Mouse (Mus musculus) myocyte (in vitro differentiated cells): ENCODE measurements at regions not wholly inside any gene's neighbourhood (a gene's known extent, or its start where the extent isn't known, plus 50 kb on each side); places are given as distances from the start of the nearest gene placed in this dataset.

Source experiments
- H3K27me3 ChIP-seq: one replicate; pipeline ENCODE4 v1.6.1; 2011; ENCODE audit not compliant: control insufficient read depth, insufficient read depth, insufficient read length
- H3K36me3 ChIP-seq: one replicate; pipeline ENCODE4 v1.6.1; 2011; ENCODE audit not compliant: control insufficient read depth, insufficient read depth
- H3K4me2 ChIP-seq: one replicate; pipeline ENCODE4 v1.6.1; 2011; ENCODE audit warnings: low read depth, control low read depth
- H3K4me3 ChIP-seq: one replicate; pipeline ENCODE4 v1.5.1; 2011; ENCODE audit warnings: mild to moderate bottlenecking, control low read depth, moderate library complexity
- H3K79me2 ChIP-seq: one replicate; pipeline ENCODE4 v1.6.1; 2011; ENCODE audit not compliant: control insufficient read depth, insufficient read depth
- H3ac ChIP-seq: one replicate; pipeline ENCODE4 v1.6.1; 2011; ENCODE audit not compliant: control insufficient read depth, insufficient read length
- CEBPB ChIP-seq: IDR thresholded peaks from 2 replicates; pipeline ENCODE4 v1.6.1; 2011; ENCODE audit warnings: mild to moderate bottlenecking, moderate library complexity; ENCODE audit not compliant: poor library complexity, insufficient read depth, severe bottlenecking
- E2F4 ChIP-seq: IDR thresholded peaks from one replicate; pipeline ENCODE4 v1.6.1; 2011; ENCODE audit warnings: mild to moderate bottlenecking, control low read depth, moderate library complexity; ENCODE audit not compliant: insufficient read depth
- MAX ChIP-seq: IDR thresholded peaks from one replicate; pipeline ENCODE4 v1.6.1; 2011; ENCODE audit warnings: low read depth, mild to moderate bottlenecking, control low read depth
- MYOD1 ChIP-seq, 3 experiments: IDR thresholded peaks; one replicate each; pipeline ENCODE4 v1.6.1; 2011; ENCODE audit warnings: control low read depth in 2 of 3, low read depth in 2 of 3, mild to moderate bottlenecking in 2 of 3, moderate library complexity in 1 of 3; ENCODE audit not compliant: insufficient read length in 2 of 3, control insufficient read depth in 1 of 3
- MYOG ChIP-seq, 3 experiments: IDR thresholded peaks; one replicate each; pipeline ENCODE4 v1.6.1; 2011; ENCODE audit warnings: control low read depth in 2 of 3, low read depth in 2 of 3, mild to moderate bottlenecking in 2 of 3; ENCODE audit not compliant: insufficient read length in 2 of 3, control insufficient read depth in 1 of 3, insufficient read depth in 1 of 3
- POLR2A ChIP-seq: IDR thresholded peaks from one replicate; pipeline ENCODE4 v1.6.1; 2011; ENCODE audit warnings: low read depth, mild to moderate bottlenecking, control low read depth, moderate library complexity; ENCODE audit not compliant: insufficient read length
- POLR2AphosphoS2 ChIP-seq: IDR thresholded peaks from one replicate; pipeline ENCODE4 v1.6.1; 2011; ENCODE audit warnings: low read depth, control low read depth; ENCODE audit not compliant: insufficient read length
- REST ChIP-seq: IDR thresholded peaks from one replicate; pipeline ENCODE4 v1.6.1; 2011; ENCODE audit warnings: mild to moderate bottlenecking, control low read depth, moderate library complexity; ENCODE audit not compliant: insufficient read depth, insufficient read length
- SRF ChIP-seq: IDR thresholded peaks from one replicate; pipeline ENCODE4 v1.6.1; 2011; ENCODE audit warnings: low read depth; ENCODE audit not compliant: control insufficient read depth, insufficient read length
- TCF12 ChIP-seq: IDR thresholded peaks from one replicate; pipeline ENCODE4 v1.6.1; 2011; ENCODE audit warnings: mild to moderate bottlenecking, control low read depth; ENCODE audit not compliant: poor library complexity, insufficient read depth, severe bottlenecking
- TCF3 ChIP-seq: IDR thresholded peaks from one replicate; pipeline ENCODE4 v1.6.1; 2011; ENCODE audit warnings: low read depth, control low read depth; ENCODE audit not compliant: insufficient read length
- USF1 ChIP-seq: IDR thresholded peaks from one replicate; pipeline ENCODE4 v1.6.1; 2011; ENCODE audit warnings: low read depth, mild to moderate bottlenecking, control low read depth, moderate library complexity

DNA sequence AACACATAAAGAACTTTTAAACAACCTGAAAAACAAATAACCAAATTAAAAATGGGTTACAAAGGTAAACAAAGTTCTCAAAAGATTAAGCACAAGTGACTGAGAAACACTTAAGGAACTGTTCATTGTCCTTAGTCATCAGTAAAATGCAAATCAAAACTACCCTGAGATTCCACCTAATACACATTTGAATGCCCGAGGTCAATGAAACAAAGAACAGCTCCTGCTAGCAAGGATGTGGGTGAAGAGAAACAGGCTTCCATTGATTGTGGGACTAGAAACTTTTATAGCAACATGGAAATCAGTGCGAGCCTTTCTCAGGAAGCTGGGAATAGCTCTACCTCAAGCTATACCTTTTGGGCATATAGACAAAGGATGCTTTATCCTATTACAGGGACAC, 184.7 kb upstream of the Tars start:
- no peak overlapping the region for H3ac ChIP-seq
- H3K36me3 ChIP-seq = no peaks in the 10 kb centered on the region
- no peak overlapping the region for H3K4me3 ChIP-seq
- TF ChIP-seq MYOD1 (IDR thresholded peaks at IDR 0.05; ENCODE audit: control insufficient read depth in 1 of 3, insufficient read length in 2 of 3, low read depth in 2 of 3) = no peak
- no peak for TF ChIP-seq MAX
- no peak for TF ChIP-seq USF1
- no peaks in the 10 kb centered on the region for H3K79me2 ChIP-seq
- no peaks in the 10 kb centered on the region for H3K27me3 ChIP-seq
- H3K4me2 ChIP-seq = no peak overlapping the region

DNA sequence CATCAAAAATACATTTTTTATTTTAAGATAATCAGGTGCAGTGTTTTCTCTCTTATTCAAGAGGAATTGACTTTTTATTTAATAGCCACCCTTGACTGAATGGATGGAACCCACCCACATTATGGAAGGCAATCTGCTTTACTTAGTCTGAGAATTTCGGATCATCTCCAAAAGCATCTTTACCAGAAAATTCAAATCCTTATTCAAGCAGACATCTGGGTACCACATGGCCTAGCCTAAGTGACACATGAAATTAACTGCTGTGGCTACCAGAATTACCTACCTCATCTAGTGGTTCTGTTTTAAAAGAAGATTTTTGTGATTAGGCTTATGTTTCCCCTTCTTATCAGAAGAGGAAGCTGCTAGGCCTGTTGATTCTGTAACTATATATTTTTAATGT, 178.9 kb upstream of the Tars start:
- H3K27me3 ChIP-seq = no peaks in the 10 kb centered on the region
- TF ChIP-seq MAX (no peak), REST (no peak), MYOD1 (IDR thresholded peaks at IDR 0.05; ENCODE audit: control insufficient read depth in 1 of 3, insufficient read length in 2 of 3, low read depth in 2 of 3) (no peak), CEBPB (no peak)
- no peak overlapping the region for H3K4me2 ChIP-seq
- no peaks in the 10 kb centered on the region for H3K79me2 ChIP-seq
- no peak overlapping the region for H3ac ChIP-seq
- H3K4me3 ChIP-seq = no peak overlapping the region
- no peaks in the 10 kb centered on the region for H3K36me3 ChIP-seq

DNA sequence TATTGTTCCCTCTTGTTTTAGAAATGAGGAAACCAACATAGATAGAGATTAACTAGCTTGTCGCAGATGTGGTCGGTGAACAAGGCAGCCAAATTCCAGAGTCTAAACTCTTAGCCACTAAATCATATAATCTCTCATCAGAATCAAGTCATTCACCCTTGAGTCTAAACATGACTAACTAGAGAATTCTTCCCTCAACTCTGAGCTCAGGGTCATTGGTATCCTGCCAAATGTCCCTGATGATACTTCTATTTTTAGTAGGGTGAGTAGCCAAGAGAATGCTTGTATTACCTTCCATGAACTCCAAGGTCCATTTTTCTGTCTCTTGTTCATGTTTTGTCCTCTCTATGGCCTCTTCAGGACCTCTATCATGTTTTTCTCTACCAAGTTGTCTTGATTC, 174.9 kb upstream of the Tars start:
- Histone ChIP-seq H3K4me2 (peak overlapping the region; percentile 35), H3K36me3 (no peaks in the 10 kb centered on the region), H3K79me2 (no peaks in the 10 kb centered on the region), H3K27me3 (no peaks in the 10 kb centered on the region), H3K4me3 (no peak overlapping the region), H3ac (no peak overlapping the region)
- no peak for TF ChIP-seq TCF12
- TF ChIP-seq CEBPB = no peak
- TF ChIP-seq E2F4 = no peak
- TF ChIP-seq REST = no peak
- no peak for TF ChIP-seq TCF3
- TF ChIP-seq MYOG (IDR thresholded peaks at IDR 0.05; ENCODE audit: control insufficient read depth in 1 of 3, insufficient read depth in 1 of 3, insufficient read length in 2 of 3, low read depth in 2 of 3) = no peak

DNA sequence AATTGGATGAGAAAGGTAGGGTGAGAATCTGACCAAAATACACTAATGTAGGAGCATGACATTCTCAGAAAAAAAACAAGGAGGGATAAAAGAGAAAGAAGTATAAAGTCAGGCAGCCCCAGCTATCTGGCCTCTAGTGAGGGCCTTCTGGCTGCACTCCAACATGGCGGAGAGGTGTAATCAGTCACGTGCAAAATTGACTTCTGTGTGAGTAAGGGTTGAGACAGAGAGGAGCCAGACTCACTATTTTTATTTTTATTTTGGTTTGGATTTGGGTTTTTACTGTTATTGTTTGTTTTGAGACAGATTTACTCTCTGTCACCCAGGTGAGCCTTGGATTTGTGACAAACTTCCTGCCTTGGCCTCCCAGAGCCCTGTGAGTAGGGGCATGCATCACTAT, 174.0 kb upstream of the Tars start:
- no peaks in the 10 kb centered on the region for H3K79me2 ChIP-seq
- H3K27me3 ChIP-seq = no peaks in the 10 kb centered on the region
- H3K36me3 ChIP-seq = no peaks in the 10 kb centered on the region
- TF ChIP-seq CEBPB (no peak), E2F4 (no peak), POLR2A (no peak), MYOG (IDR thresholded peaks at IDR 0.05; ENCODE audit: control insufficient read depth in 1 of 3, insufficient read depth in 1 of 3, insufficient read length in 2 of 3, low read depth in 2 of 3) (no peak), SRF (no peak), REST (no peak), USF1 (peak; percentile 6), MYOD1 (IDR thresholded peaks at IDR 0.05; ENCODE audit: control insufficient read depth in 1 of 3, insufficient read length in 2 of 3, low read depth in 2 of 3) (no peak), POLR2AphosphoS2 (no peak)
- peak overlapping the region; percentile 35 for H3K4me2 ChIP-seq
- no peak overlapping the region for H3ac ChIP-seq
- H3K4me3 ChIP-seq = no peak overlapping the region

DNA sequence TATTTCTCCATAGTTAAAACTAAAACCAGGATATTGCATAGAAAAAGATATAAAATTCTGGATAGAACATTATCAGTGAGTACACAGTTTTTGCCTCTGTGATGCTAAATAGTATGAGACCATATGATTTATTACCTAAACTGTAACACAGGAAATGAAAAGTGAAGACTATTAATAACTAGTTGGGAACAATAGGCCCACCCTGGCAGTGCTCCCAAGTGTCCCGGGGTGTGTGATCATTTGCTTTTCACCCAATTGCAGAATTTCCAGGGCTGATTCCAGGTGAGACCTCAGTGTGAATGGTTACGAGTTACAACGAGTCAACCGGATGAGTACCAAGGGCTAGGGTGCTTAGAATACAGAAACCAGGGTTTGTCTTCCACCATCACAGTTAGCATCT, 172.6 kb upstream of the Tars start:
- Histone ChIP-seq H3K27me3 (no peaks in the 10 kb centered on the region), H3K4me2 (no peak overlapping the region), H3K36me3 (no peaks in the 10 kb centered on the region), H3K79me2 (no peaks in the 10 kb centered on the region), H3K4me3 (no peak overlapping the region), H3ac (no peak overlapping the region)
- no peak for TF ChIP-seq TCF12
- no peak for TF ChIP-seq E2F4
- no peak for TF ChIP-seq MYOD1 (IDR thresholded peaks at IDR 0.05; ENCODE audit: control insufficient read depth in 1 of 3, insufficient read length in 2 of 3, low read depth in 2 of 3)
- no peak for TF ChIP-seq SRF
- TF ChIP-seq TCF3 = no peak
- TF ChIP-seq MAX = no peak
- TF ChIP-seq POLR2AphosphoS2 = no peak
- TF ChIP-seq MYOG (IDR thresholded peaks at IDR 0.05; ENCODE audit: control insufficient read depth in 1 of 3, insufficient read depth in 1 of 3, insufficient read length in 2 of 3, low read depth in 2 of 3) = no peak
- no peak for TF ChIP-seq REST
- TF ChIP-seq POLR2A = no peak
- TF ChIP-seq USF1 = no peak
- TF ChIP-seq CEBPB = no peak
